Mouse (Mus musculus): ENCODE data around the gene Lgals2.
A peak's percentile ranks its signal among the peaks of the same experiment; 100 is the strongest.

Lgals2 gene

GRCm38 (mm10) chr15:78845321-78845720, 10.0 kb downstream of the Lgals2 start:
- Histone ChIP-seq H3K36me3 (ENCODE audit: insufficient read depth, low read length) (no peaks in the 10 kb centered on the region), H3K4me3 (replicated peaks; ENCODE audit: low read length) (peak overlapping the region; percentile 14), H3K9me3 (ENCODE audit: low read length) (no peaks in the 10 kb centered on the region), H3K27me3 (ENCODE audit: insufficient read depth, low read length) (peaks cover 61% of the 10 kb centered on the region), H3K4me1 (replicated peaks; ENCODE audit: low read depth, low read length) (peaks cover 80% of the 10 kb centered on the region)
- no peak for TF ChIP-seq POU5F1 (IDR thresholded peaks at IDR 0.05; ENCODE audit: borderline replicate concordance, low read length)
- no peak for TF ChIP-seq NANOG (IDR thresholded peaks at IDR 0.05; ENCODE audit: borderline replicate concordance, low read length)
- TF ChIP-seq CTCF (conservative IDR thresholded peaks at IDR 0.05; ENCODE audit: low read length): no peak

DNA sequence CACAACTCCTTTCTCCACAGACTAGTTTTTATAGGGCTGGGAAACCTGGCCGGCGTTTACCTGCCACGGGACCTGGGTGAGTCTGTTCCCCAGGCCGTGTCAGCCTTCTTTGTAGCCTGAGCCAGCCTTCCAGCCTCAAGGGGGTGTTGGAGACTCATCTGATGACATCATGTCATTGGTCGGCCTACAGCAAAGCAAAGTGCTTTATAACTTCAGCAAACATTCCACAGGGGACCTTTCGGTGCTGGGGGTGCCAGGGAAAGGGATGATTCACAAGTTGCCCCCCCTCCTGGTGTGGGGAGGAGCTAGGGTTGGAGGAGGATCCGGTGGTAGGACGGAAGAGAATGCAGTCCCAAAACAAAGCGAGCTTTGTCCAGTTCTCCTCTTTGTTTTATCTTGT, 10.5 kb downstream of the Lgals2 start:
- Histone ChIP-seq H3K9me3 (ENCODE audit: low read length) (no peaks in the 10 kb centered on the region), H3K36me3 (ENCODE audit: insufficient read depth, low read length) (no peaks in the 10 kb centered on the region), H3K4me3 (replicated peaks; ENCODE audit: low read length) (no peak overlapping the region), H3K27me3 (ENCODE audit: insufficient read depth, low read length) (peaks cover 62% of the 10 kb centered on the region), H3K4me1 (replicated peaks; ENCODE audit: low read depth, low read length) (peaks cover 80% of the 10 kb centered on the region)
- TF ChIP-seq CTCF (conservative IDR thresholded peaks at IDR 0.05; ENCODE audit: low read length): no peak
- TF ChIP-seq NANOG (IDR thresholded peaks at IDR 0.05; ENCODE audit: borderline replicate concordance, low read length): no peak
- no peak for TF ChIP-seq POU5F1 (IDR thresholded peaks at IDR 0.05; ENCODE audit: borderline replicate concordance, low read length)

- Histone ChIP-seq H3K4me3 (replicated peaks; ENCODE audit: low read length) (0 out of 2 replicates have a peak overlapping the region, but pooled peaks have one; percentile 77), H3K4me1 (replicated peaks; ENCODE audit: low read depth, low read length) (peaks cover 77% of the 10 kb centered on the region), H3K36me3 (ENCODE audit: insufficient read depth, low read length) (no peaks in the 10 kb centered on the region), H3K27me3 (ENCODE audit: insufficient read depth, low read length) (peaks cover 67% of the 10 kb centered on the region), H3K9me3 (ENCODE audit: low read length) (no peaks in the 10 kb centered on the region)
- 0 out of 2 replicates have a peak, but pooled peaks have one; percentile 6 for TF ChIP-seq CTCF (conservative IDR thresholded peaks at IDR 0.05; ENCODE audit: low read length)
- TF ChIP-seq POU5F1 (IDR thresholded peaks at IDR 0.05; ENCODE audit: borderline replicate concordance, low read length): no peak
- TF ChIP-seq NANOG (IDR thresholded peaks at IDR 0.05; ENCODE audit: borderline replicate concordance, low read length): no peak
Measured at GRCm38 (mm10) chr15:78843581-78844469, 11.5 kb downstream of the Lgals2 start.

GRCm38 (mm10) chr15:78842371-78843163, 12.8 kb downstream of the Lgals2 start, which contains the start of gene Cdc42ep1:
Gene Cdc42ep1 (plus strand): TSS chr15:78842624.
- Histone ChIP-seq H3K9me3 (ENCODE audit: low read length) (no peaks in the 10 kb centered on the region), H3K36me3 (ENCODE audit: insufficient read depth, low read length) (no peaks in the 10 kb centered on the region), H3K27me3 (ENCODE audit: insufficient read depth, low read length) (peaks cover 70% of the 10 kb centered on the region), H3K4me1 (replicated peaks; ENCODE audit: low read depth, low read length) (peaks cover 66% of the 10 kb centered on the region), H3K4me3 (replicated peaks; ENCODE audit: low read length) (peak within 1 kb of the TSS; percentile 77)
- no peak for TF ChIP-seq CTCF (conservative IDR thresholded peaks at IDR 0.05; ENCODE audit: low read length)
- no peak for TF ChIP-seq NANOG (IDR thresholded peaks at IDR 0.05; ENCODE audit: borderline replicate concordance, low read length)
- TF ChIP-seq POU5F1 (IDR thresholded peaks at IDR 0.05; ENCODE audit: borderline replicate concordance, low read length): no peak

- peaks cover 56% of the 10 kb centered on the region for H3K4me1 ChIP-seq (replicated peaks; ENCODE audit: low read depth, low read length)
- TF ChIP-seq CTCF (conservative IDR thresholded peaks at IDR 0.05; ENCODE audit: low read length): no peak
- TF ChIP-seq NANOG (IDR thresholded peaks at IDR 0.05; ENCODE audit: borderline replicate concordance, low read length): no peak
- TF ChIP-seq POU5F1 (IDR thresholded peaks at IDR 0.05; ENCODE audit: borderline replicate concordance, low read length): no peak
- H3K9me3 ChIP-seq (ENCODE audit: low read length): no peaks in the 10 kb centered on the region
- no peaks in the 10 kb centered on the region for H3K36me3 ChIP-seq (ENCODE audit: insufficient read depth, low read length)
- peaks cover 72% of the 10 kb centered on the region for H3K27me3 ChIP-seq (ENCODE audit: insufficient read depth, low read length)
- no peak overlapping the region for H3K4me3 ChIP-seq (replicated peaks; ENCODE audit: low read length)
Measured at GRCm38 (mm10) chr15:78841161-78841790, 14.1 kb downstream of the Lgals2 start.

DNA sequence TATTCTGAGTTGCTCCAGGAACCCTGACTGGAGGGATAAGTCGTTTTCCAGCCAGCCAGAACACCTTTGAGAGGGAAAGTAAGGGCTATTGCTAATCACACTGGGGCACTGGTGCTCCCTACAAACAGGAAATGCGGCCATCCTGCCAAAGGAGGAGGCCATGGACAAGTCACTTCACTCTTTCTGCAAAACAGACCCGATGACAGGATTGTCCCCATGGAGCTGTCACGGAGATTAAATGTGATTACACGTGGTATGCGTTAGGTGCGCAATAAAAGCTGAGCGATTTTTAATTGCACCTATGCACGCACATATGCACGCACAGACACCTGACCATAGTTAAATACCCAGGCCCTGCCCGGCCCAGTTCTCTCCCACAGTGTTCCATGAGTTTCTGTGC, 14.6 kb downstream of the Lgals2 start:
- Histone ChIP-seq H3K4me3 (replicated peaks; ENCODE audit: low read length) (no peak overlapping the region), H3K9me3 (ENCODE audit: low read length) (no peaks in the 10 kb centered on the region), H3K27me3 (ENCODE audit: insufficient read depth, low read length) (peaks cover 68% of the 10 kb centered on the region), H3K4me1 (replicated peaks; ENCODE audit: low read depth, low read length) (peaks cover 56% of the 10 kb centered on the region), H3K36me3 (ENCODE audit: insufficient read depth, low read length) (no peaks in the 10 kb centered on the region)
- no peak for TF ChIP-seq POU5F1 (IDR thresholded peaks at IDR 0.05; ENCODE audit: borderline replicate concordance, low read length)
- TF ChIP-seq CTCF (conservative IDR thresholded peaks at IDR 0.05; ENCODE audit: low read length): no peak
- TF ChIP-seq NANOG (IDR thresholded peaks at IDR 0.05; ENCODE audit: borderline replicate concordance, low read length): no peak

DNA sequence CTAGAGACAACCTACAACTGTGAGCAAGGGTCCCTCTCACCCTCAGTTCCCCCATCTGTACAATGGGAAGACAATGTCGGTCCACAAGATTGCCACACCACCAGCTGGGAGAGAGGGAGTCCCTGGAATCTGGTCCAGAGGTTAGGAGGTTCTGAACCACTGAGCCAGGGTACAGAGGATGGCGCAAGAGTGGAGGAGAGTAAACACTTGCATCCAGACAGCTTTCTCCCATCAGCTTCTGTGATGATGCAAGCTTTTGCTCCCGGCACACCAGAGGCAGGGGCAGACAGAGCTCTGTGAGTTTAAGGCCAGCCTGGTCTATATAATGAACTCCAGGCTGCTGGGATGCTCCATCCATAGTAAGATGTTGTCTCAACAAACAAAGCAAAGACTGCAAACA, 15.1 kb downstream of the Lgals2 start:
- Histone ChIP-seq H3K36me3 (ENCODE audit: insufficient read depth, low read length) (no peaks in the 10 kb centered on the region), H3K4me1 (replicated peaks; ENCODE audit: low read depth, low read length) (peaks cover 56% of the 10 kb centered on the region), H3K27me3 (ENCODE audit: insufficient read depth, low read length) (peaks cover 63% of the 10 kb centered on the region), H3K4me3 (replicated peaks; ENCODE audit: low read length) (no peak overlapping the region), H3K9me3 (ENCODE audit: low read length) (no peaks in the 10 kb centered on the region)
- TF ChIP-seq POU5F1 (IDR thresholded peaks at IDR 0.05; ENCODE audit: borderline replicate concordance, low read length): no peak

DNA sequence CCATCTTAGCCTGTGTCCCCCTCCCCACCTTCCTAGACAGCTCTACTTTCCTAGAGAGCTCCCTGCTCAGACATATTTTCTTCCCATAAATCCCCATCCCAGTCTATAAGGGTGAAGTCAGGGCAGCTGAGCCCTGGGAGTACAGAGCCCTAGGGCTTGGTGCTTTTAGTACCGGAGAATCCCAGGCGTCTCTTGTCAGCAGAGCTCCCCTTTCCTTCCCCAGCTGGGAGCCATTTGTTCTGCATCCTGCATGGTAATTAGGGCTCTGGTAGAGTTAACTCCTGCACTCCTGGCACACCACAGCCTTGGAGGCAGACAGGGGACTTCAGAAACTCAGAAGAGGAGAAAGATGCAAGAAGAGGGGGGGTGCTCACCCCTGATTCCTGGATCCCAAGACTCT, 15.6 kb downstream of the Lgals2 start:
- peaks cover 56% of the 10 kb centered on the region for H3K4me1 ChIP-seq (replicated peaks; ENCODE audit: low read depth, low read length)

More for the DNA sequence above, 15.6 kb downstream of the Lgals2 start:
- TF ChIP-seq POU5F1 (IDR thresholded peaks at IDR 0.05; ENCODE audit: borderline replicate concordance, low read length) (no peak), NANOG (IDR thresholded peaks at IDR 0.05; ENCODE audit: borderline replicate concordance, low read length) (no peak), CTCF (conservative IDR thresholded peaks at IDR 0.05; ENCODE audit: low read length) (no peak)
- Histone ChIP-seq H3K9me3 (ENCODE audit: low read length) (no peaks in the 10 kb centered on the region), H3K36me3 (ENCODE audit: insufficient read depth, low read length) (no peaks in the 10 kb centered on the region), H3K4me3 (replicated peaks; ENCODE audit: low read length) (no peak overlapping the region), H3K27me3 (ENCODE audit: insufficient read depth, low read length) (peaks cover 60% of the 10 kb centered on the region)
